8 mouse cellular contexts compared by ENCODE assay signal in genomic region chr14:115040578-115041206, GRCm38 (mm10). TPM values are rescaled to one million over a fixed set of nuclear protein-coding genes. Genes with fewer than 3 reads are reported as not detected.
DNase-seq lines count a peak whose midpoint lies in the region; ATAC-seq and TF ChIP-seq lines count a peak whose summit lies in the region.

No protein-coding gene starts in this region.

- H3K9ac ChIP-seq in embryonic facial prominence, embryonic 12.5 days: peak overlapping the region; percentile 100
- peak overlapping the region; percentile 76 for H3K9ac ChIP-seq in heart, adult 2 months (ENCODE audit: low read depth, low read length)
- peak overlapping the region; percentile 95 for H3K9ac ChIP-seq in liver, adult 2 months (ENCODE audit: low read depth, low read length)

- peaks cover 13% of the 10 kb centered on the region for H3K4me1 ChIP-seq in embryonic facial prominence, embryonic 12.5 days
- H3K4me1 ChIP-seq in heart, adult 2 months (ENCODE audit: control insufficient read depth, insufficient read depth, low read length): no peaks in the 10 kb centered on the region
- peaks cover 2% of the 10 kb centered on the region; the same call in 1 of the 2 replicates for H3K4me1 ChIP-seq in liver, adult 2 months (ENCODE audit: control insufficient read depth, insufficient read depth, low read length)

- peaks cover 22% of the 10 kb centered on the region for H3K36me3 ChIP-seq in embryonic facial prominence, embryonic 12.5 days
- peaks cover 5% of the 10 kb centered on the region; the same call in 1 of the 2 replicates for H3K36me3 ChIP-seq in heart, adult 2 months (ENCODE audit: control insufficient read depth, insufficient read depth, low read length)
- peaks cover 20% of the 10 kb centered on the region for H3K36me3 ChIP-seq in liver, adult 2 months (ENCODE audit: control insufficient read depth, insufficient read depth, low read length)
- peaks cover 10% of the 10 kb centered on the region for H3K36me3 ChIP-seq in myocyte (ENCODE audit: control insufficient read depth, insufficient read depth)

- H3K4me2 ChIP-seq in embryonic facial prominence, embryonic 12.5 days (replicated peaks): peak overlapping the region; percentile 84
- H3K4me2 ChIP-seq in myocyte (ENCODE audit: low read depth): peak overlapping the region; percentile 74

- peak; percentile 89 for ATAC-seq in embryonic facial prominence, embryonic 12.5 days (ENCODE audit: insufficient number of reproducible peaks, insufficient read depth, low FRiP score, low TSS enrichment)

- 0 out of 2 replicates have a peak, but pooled peaks cover 2% of the 10 kb centered on the region for H3K79me2 ChIP-seq in heart, adult 2 months (replicated peaks; ENCODE audit: control insufficient read depth, insufficient read depth, low read length)
- peaks cover 6% of the 10 kb centered on the region for H3K79me2 ChIP-seq in liver, adult 2 months (ENCODE audit: control insufficient read depth, insufficient read depth, low read length)
- H3K79me2 ChIP-seq in myocyte (ENCODE audit: control insufficient read depth, insufficient read depth): peaks cover 29% of the 10 kb centered on the region

- no peaks in the 10 kb centered on the region for H3K9me3 ChIP-seq in embryonic facial prominence, embryonic 12.5 days

- H3ac ChIP-seq in myocyte (ENCODE audit: control insufficient read depth, insufficient read length): peak overlapping the region; percentile 97

- peak; percentile 67 for DNase-seq in 3T3-L1 (ENCODE audit: low read depth, low spot score)
- DNase-seq in adrenal gland, postnatal 14 days: peak; percentile 92
- peak; percentile 90 to 93 for DNase-seq in heart, adult 2 months
- peak; percentile 86 to 88 for DNase-seq in kidney, adult 8-10 months
- DNase-seq in liver, adult 2 months (ENCODE audit: extremely low read depth, low read depth, low spot score): peak; percentile 73
- peak; percentile 85 to 90 for DNase-seq in spleen, postnatal 4 days (ENCODE audit: low spot score in 2 of 2)

- H3K27ac ChIP-seq in embryonic facial prominence, embryonic 12.5 days: peak overlapping the region; percentile 97
- H3K27ac ChIP-seq in heart, adult 2 months: peak overlapping the region; percentile 43; the same call in 1 of the 2 replicates
- peak overlapping the region; percentile 27; the same call in 1 of the 2 replicates for H3K27ac ChIP-seq in liver, adult 2 months (replicated peaks; ENCODE audit: insufficient read depth, low read depth, low read length)

- no peak for TF ChIP-seq POLR2A in heart, adult 2 months (IDR thresholded peaks at IDR 0.05; ENCODE audit: insufficient read depth, low read depth, low read length)
- peak; percentile 40; the same call in 1 of the 2 replicates for TF ChIP-seq POLR2A in liver, adult 2 months (IDR thresholded peaks at IDR 0.05; ENCODE audit: extremely low read depth, insufficient read depth, low read length)
- TF ChIP-seq POLR2A in myocyte (IDR thresholded peaks at IDR 0.05; ENCODE audit: insufficient read length, low read depth): peak; percentile 85

- no peak for TF ChIP-seq EP300 in heart, adult 2 months (IDR thresholded peaks at IDR 0.05; ENCODE audit: insufficient read depth, low read depth, low read length)

- intact Hi-C loops in heart, adult 2 months (cut with DNase I): loop anchor here (5.0 kb wide), 1 partner anchor 93 kb away; no protein-coding TSS in a partner anchor

- TF ChIP-seq CTCF in heart, adult 2 months (IDR thresholded peaks at IDR 0.05): no peak
- no peak for TF ChIP-seq CTCF in liver, adult 2 months (IDR thresholded peaks at IDR 0.05; ENCODE audit: low read depth, low read length)

- under 1% methylated on average over 86 of the region's 94 CpGs for WGBS in embryonic facial prominence, embryonic 12.5 days
- WGBS in heart, adult 2 months: 2% methylated on average over 85 of the region's 94 CpGs
- WGBS in liver, adult 2 months: under 1% methylated on average over 94 of the region's 94 CpGs

- H3K27me3 ChIP-seq in embryonic facial prominence, embryonic 12.5 days: 0 out of 2 replicates have a peak, but pooled peaks cover 4% of the 10 kb centered on the region
- H3K27me3 ChIP-seq in heart, adult 2 months (ENCODE audit: control insufficient read depth, insufficient read depth, low read length): no peaks in the 10 kb centered on the region
- H3K27me3 ChIP-seq in liver, adult 2 months (ENCODE audit: control insufficient read depth, insufficient read depth, low read length): no peaks in the 10 kb centered on the region; the same call in 1 of the 2 replicates
- H3K27me3 ChIP-seq in myocyte (ENCODE audit: control insufficient read depth, insufficient read depth, insufficient read length): no peaks in the 10 kb centered on the region

- peak overlapping the region; percentile 97 for H3K4me3 ChIP-seq in embryonic facial prominence, embryonic 12.5 days
- peak overlapping the region; percentile 62 for H3K4me3 ChIP-seq in heart, adult 2 months
- peak overlapping the region; percentile 96 for H3K4me3 ChIP-seq in liver, adult 2 months (ENCODE audit: insufficient read depth, low read depth, low read length)
- H3K4me3 ChIP-seq in myocyte: no peak overlapping the region

TF ChIP-seq in myocyte, 11 proteins besides CTCF, POLR2A, EP300 and RAD21:
- TF ChIP-seq POLR2AphosphoS2 (IDR thresholded peaks at IDR 0.05; ENCODE audit: insufficient read length, low read depth) (peak; percentile 87), MAX (IDR thresholded peaks at IDR 0.05; ENCODE audit: low read depth) (no peak)
TF ChIP-seq in myocyte: peak in this region for 1.

RNA-seq across cellular contexts. Expression of gene Gpc5, which starts 51.3 kb away (rescaled TPM):
- 1.4 and 2.6 TPM in 2 replicates for total RNA-seq in adrenal gland, postnatal 14 days (2021)
- 0.98 and 1.4 TPM in 2 replicates for polyA plus RNA-seq in embryonic facial prominence, embryonic 12.5 days (2016; fragmentation: Nextera tagmentation; extraction: Ambion mirVana)
- not detected for total RNA-seq in heart, adult 2 months (2021)
- polyA plus RNA-seq in heart, adult 2 months (2012; rRNA removed): not detected in 2 replicates
- not detected in 2 replicates for total RNA-seq in liver, adult 2 months (2014; rRNA removed)
- polyA plus RNA-seq in liver, adult 2 months (2012; rRNA removed): 0.15 TPM in 1 of 2 replicates, not detected in the other
- polyA plus RNA-seq in myocyte (2012; fragmentation: generic; extraction: Trizol): not detected

Comparison
In these comparisons a context has a peak if more than half of its experiments do, and no peak if none do; other contexts are left out.
1. H3K27ac ChIP-seq: peak in every context shown above with its lines; median percentile 97 in embryonic facial prominence, embryonic 12.5 days; 43 in heart, adult 2 months; 27 in liver, adult 2 months.